Mouse (Mus musculus) myocyte (in vitro differentiated cells): ENCODE data around the gene 4930402H24Rik.

ENCODE experiments used
- CEBPB ChIP-seq: IDR thresholded peaks from 2 replicates; pipeline ENCODE4 v1.6.1; 2011; ENCODE audit warnings: mild to moderate bottlenecking, moderate library complexity; ENCODE audit not compliant: poor library complexity, insufficient read depth, severe bottlenecking
- E2F4 ChIP-seq: IDR thresholded peaks from one replicate; pipeline ENCODE4 v1.6.1; 2011; ENCODE audit warnings: mild to moderate bottlenecking, control low read depth, moderate library complexity; ENCODE audit not compliant: insufficient read depth
- POLR2A ChIP-seq: IDR thresholded peaks from one replicate; pipeline ENCODE4 v1.6.1; 2011; ENCODE audit warnings: low read depth, mild to moderate bottlenecking, control low read depth, moderate library complexity; ENCODE audit not compliant: insufficient read length
- SRF ChIP-seq: IDR thresholded peaks from one replicate; pipeline ENCODE4 v1.6.1; 2011; ENCODE audit warnings: low read depth; ENCODE audit not compliant: control insufficient read depth, insufficient read length

GRCm38 (mm10) chr2:130697821-130698266 is 208.4 kb downstream of the 4930402H24Rik start:
- TF ChIP-seq SRF (no peak), POLR2A (no peak), E2F4 (no peak), CEBPB (no peak)
